Mouse (Mus musculus): ENCODE data around the gene Lgals1.

DNA sequence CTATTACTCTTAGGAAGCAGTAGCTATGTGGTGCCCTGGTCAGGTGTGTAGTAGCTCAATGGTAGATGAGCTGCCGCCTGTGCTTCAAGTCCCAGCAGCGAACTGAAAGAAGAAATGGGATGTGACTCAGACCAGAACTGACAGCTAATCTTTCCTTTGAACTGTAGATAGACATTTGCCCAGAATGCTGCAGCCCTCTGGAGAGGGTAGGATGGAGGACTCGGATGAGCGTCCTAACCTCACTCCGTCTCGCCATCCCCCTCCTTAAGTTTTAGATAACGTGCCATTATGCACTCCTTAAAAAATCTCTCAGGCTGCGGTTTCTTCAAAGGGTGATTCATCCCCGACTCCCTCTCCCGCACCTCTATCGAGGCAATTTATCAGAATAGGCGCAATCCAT, 6.6 kb upstream of the Lgals1 start:
- TF ChIP-seq POLR2A (IDR thresholded peaks at IDR 0.05; ENCODE audit: insufficient read length, low read depth) (no peak), REST (IDR thresholded peaks at IDR 0.05; ENCODE audit: insufficient read depth, insufficient read length) (no peak), MYOD1 (IDR thresholded peaks at IDR 0.05; ENCODE audit: control insufficient read depth in 1 of 3, insufficient read length in 2 of 3, low read depth in 2 of 3) (no peak), TCF3 (IDR thresholded peaks at IDR 0.05; ENCODE audit: insufficient read length, low read depth) (no peak), POLR2AphosphoS2 (IDR thresholded peaks at IDR 0.05; ENCODE audit: insufficient read length, low read depth) (no peak), CEBPB (IDR thresholded peaks at IDR 0.05; ENCODE audit: insufficient read depth, poor library complexity, severe bottlenecking) (no peak), MYOG (IDR thresholded peaks at IDR 0.05; ENCODE audit: control insufficient read depth in 1 of 3, insufficient read depth in 1 of 3, insufficient read length in 2 of 3, low read depth in 2 of 3) (no peak), TCF12 (IDR thresholded peaks at IDR 0.05; ENCODE audit: insufficient read depth, poor library complexity, severe bottlenecking) (no peak), E2F4 (IDR thresholded peaks at IDR 0.05; ENCODE audit: insufficient read depth) (no peak)
